Mouse (Mus musculus): ENCODE results near the gene Foxo1. TPM values are rescaled to one million over a fixed set of nuclear protein-coding genes. Genes with fewer than 3 reads are reported as not detected.

Foxo1 gene
- polyA plus RNA-seq, 1 experiment from 2014 or later = 3.5 TPM

DNA sequence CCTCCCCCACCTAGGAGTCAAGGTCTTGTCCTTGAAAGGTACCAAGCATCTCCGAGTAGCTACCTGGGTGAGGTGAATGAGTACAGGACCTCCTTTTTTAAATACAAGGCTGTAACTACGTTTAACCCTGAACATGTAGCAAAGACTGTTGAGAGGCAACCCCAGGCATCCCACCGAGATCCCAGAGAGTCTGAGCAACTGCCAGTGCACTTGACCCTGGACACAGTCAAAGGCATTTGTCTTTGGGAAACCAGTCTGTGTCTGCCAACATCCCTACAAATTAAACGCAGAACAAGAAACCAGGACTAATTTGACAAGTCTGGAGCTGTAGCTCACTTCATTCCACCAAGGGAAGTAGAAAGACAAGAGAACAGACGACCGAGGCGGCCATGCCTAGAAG lies 86.1 kb downstream of the Foxo1 start:
- TF ChIP-seq CTCF (IDR thresholded peaks at IDR 0.05; ENCODE audit: low read depth) (no peak), EP300 (IDR thresholded peaks at IDR 0.05; ENCODE audit: low read depth) (no peak)
- 70% methylated on average over 7 of the region's 7 CpGs for WGBS (ENCODE audit: insufficient replicate concordance)
- no peaks in the 10 kb centered on the region for H3K36me3 ChIP-seq (replicated peaks; ENCODE audit: insufficient read depth, low read length)

DNA sequence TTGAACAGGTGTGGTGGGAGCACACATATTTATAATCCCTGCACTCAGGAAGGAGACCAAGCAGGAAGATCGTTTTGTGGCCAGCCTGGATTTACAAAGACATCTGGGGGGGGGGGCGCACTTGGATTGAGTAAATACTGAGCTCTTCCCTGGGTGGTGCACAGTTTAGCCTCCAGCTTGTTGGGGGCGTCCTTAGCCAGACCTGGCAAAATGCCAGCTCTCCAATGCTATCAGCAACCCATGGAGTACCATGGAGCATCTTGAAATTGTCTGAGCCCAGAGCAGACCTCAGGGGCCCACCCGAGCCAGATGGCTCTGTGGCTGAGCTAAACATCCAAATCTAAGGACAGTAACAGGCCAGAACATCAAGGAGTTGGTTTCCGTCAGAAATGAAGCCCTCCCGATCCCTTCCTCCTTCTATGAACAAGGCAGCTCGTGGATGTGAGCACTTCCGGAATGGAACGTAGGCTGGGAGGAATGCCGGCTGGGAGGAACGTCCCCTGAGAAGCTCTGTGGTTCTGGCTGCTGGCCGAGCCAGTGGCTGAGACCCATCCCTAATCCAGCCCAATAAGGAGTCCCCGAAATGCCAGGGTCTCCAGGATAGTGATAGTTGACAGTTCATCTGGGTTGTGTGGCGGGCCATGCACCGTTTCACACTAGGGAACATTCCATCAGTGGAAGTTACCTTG lies 89.3 kb downstream of the Foxo1 start:
- Histone ChIP-seq H3K27ac (ENCODE audit: low read depth) (no peak overlapping the region), H3K36me3 (replicated peaks; ENCODE audit: insufficient read depth, low read length) (no peaks in the 10 kb centered on the region), H3K4me3 (ENCODE audit: low read depth, low read length) (no peak overlapping the region), H3K9ac (replicated peaks) (no peak overlapping the region), H3K4me1 (ENCODE audit: insufficient read depth) (no peaks in the 10 kb centered on the region), H3K27me3 (ENCODE audit: insufficient read depth, low read length) (no peaks in the 10 kb centered on the region), H3K4me2 (ENCODE audit: low read depth, low read length) (no peak overlapping the region), H3K9me3 (ENCODE audit: low read length) (no peaks in the 10 kb centered on the region)
- 75% methylated on average over 15 of the region's 15 CpGs for WGBS (ENCODE audit: insufficient replicate concordance)
- DNase-seq (no peak), ATAC-seq (no peak)
- TF ChIP-seq CTCF (IDR thresholded peaks at IDR 0.05; ENCODE audit: low read depth) (no peak), EP300 (IDR thresholded peaks at IDR 0.05; ENCODE audit: low read depth) (no peak)

More for the DNA sequence above, 86.1 kb downstream of the Foxo1 start:
- H3K27me3 ChIP-seq (ENCODE audit: insufficient read depth, low read length) = no peaks in the 10 kb centered on the region
- DNase-seq = no peak
- peaks cover 5% of the 10 kb centered on the region; the same call in 1 of the 2 replicates for H3K4me1 ChIP-seq (ENCODE audit: insufficient read depth)
- no peak overlapping the region for H3K4me3 ChIP-seq (ENCODE audit: low read depth, low read length)
- no peaks in the 10 kb centered on the region for H3K9me3 ChIP-seq (ENCODE audit: low read length)
- H3K9ac ChIP-seq (replicated peaks) = no peak overlapping the region
- ATAC-seq = no peak
- no peak overlapping the region for H3K27ac ChIP-seq (ENCODE audit: low read depth)
- no peak overlapping the region for H3K4me2 ChIP-seq (ENCODE audit: low read depth, low read length)

DNA sequence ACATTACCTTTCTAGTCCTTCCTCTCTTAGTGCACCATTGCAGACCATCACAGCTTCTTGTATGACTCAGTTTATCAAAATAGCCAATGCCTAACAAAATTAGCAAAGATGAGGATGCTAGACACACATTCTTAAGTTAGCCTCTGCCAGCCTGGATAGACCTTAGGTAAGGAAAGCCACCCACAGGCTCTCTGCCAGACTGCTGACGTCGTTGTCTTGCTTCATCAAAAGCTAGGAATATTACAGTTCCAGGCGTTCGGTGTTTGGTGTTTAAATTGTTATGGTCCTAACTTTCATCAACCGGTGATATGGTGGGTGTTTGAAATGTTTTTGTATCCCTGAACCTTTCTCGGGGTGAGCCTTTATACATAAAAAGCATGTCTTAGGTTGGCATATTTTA lies 96.4 kb downstream of the Foxo1 start:
- no peaks in the 10 kb centered on the region; the same call in 1 of the 2 replicates for H3K9me3 ChIP-seq (ENCODE audit: low read length)
- WGBS (ENCODE audit: insufficient replicate concordance) = 82% methylated on average over 6 of the region's 6 CpGs
- ATAC-seq = no peak

DNA sequence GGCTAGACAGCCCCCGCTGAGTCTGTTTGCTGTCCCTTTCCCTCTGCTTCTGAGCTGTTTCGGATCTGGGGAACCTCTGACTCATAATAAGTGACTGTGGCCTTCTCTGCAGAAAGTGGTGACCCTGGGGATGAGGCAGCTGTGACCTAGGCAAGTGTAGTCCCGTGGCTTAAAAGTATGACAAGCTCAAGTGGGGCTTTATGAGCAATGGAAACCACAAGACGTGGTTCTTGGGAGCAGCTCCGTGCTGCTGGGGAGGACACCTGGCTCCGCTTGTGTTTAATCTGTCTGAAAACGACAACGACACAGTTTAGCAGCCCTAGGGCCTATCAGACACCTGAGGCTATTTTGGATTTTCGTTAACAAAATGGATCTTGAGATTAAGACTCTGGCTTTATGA lies 101.1 kb downstream of the Foxo1 start:
- H3K9me3 ChIP-seq (ENCODE audit: low read length) = no peaks in the 10 kb centered on the region; the same call in 1 of the 2 replicates
- no peaks in the 10 kb centered on the region for H3K27me3 ChIP-seq (ENCODE audit: insufficient read depth, low read length)
- TF ChIP-seq EP300 (IDR thresholded peaks at IDR 0.05; ENCODE audit: low read depth) = no peak
- no peak for TF ChIP-seq CTCF (IDR thresholded peaks at IDR 0.05; ENCODE audit: low read depth)
- no peak overlapping the region for H3K4me3 ChIP-seq (ENCODE audit: low read depth, low read length)
- no peak overlapping the region for H3K4me2 ChIP-seq (ENCODE audit: low read depth, low read length)
- no peaks in the 10 kb centered on the region for H3K36me3 ChIP-seq (replicated peaks; ENCODE audit: insufficient read depth, low read length)
- no peak overlapping the region for H3K9ac ChIP-seq (replicated peaks)
- DNase-seq = no peak
- H3K27ac ChIP-seq (ENCODE audit: low read depth) = no peak overlapping the region
- 74% methylated on average over 9 of the region's 9 CpGs for WGBS (ENCODE audit: insufficient replicate concordance)
- ATAC-seq = no peak
- no peaks in the 10 kb centered on the region for H3K4me1 ChIP-seq (ENCODE audit: insufficient read depth)

More for the DNA sequence above, 96.4 kb downstream of the Foxo1 start:
- no peak overlapping the region for H3K4me3 ChIP-seq (ENCODE audit: low read depth, low read length)
- H3K27ac ChIP-seq (ENCODE audit: low read depth) = no peak overlapping the region
- DNase-seq = no peak
- H3K4me1 ChIP-seq (ENCODE audit: insufficient read depth) = no peaks in the 10 kb centered on the region
- no peaks in the 10 kb centered on the region for H3K36me3 ChIP-seq (replicated peaks; ENCODE audit: insufficient read depth, low read length)
- TF ChIP-seq EP300 (IDR thresholded peaks at IDR 0.05; ENCODE audit: low read depth) = no peak
- TF ChIP-seq CTCF (IDR thresholded peaks at IDR 0.05; ENCODE audit: low read depth) = no peak
- no peaks in the 10 kb centered on the region for H3K27me3 ChIP-seq (ENCODE audit: insufficient read depth, low read length)
- H3K9ac ChIP-seq (replicated peaks) = no peak overlapping the region
- no peak overlapping the region for H3K4me2 ChIP-seq (ENCODE audit: low read depth, low read length)

DNA sequence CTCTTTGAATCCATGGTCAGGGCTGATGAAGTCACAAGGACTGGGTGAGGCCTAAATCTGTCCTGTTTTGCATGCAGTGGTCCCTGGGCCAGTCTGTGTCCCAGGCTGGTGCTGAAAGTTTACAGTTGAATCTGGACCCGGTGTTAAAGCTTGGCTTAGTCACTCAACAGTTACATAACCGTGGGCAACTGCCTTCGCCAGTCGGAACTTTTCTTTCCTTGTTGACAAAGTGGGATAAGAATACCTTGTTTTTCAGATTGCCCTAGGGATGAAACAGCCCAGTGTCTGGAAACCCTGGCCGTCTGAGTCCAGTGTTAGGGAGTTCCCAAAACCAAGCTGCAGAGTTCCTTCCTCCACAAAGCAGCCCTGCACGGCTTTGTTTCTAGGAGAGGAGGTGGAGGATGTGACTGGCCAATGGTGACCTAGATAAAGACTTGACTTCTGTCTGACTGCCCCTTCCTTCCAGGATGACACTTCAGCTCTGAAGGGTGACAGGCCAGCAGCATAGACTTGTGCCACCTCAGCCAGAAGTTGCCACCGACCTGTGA lies 101.8 kb downstream of the Foxo1 start:
- no peak overlapping the region for H3K27ac ChIP-seq (ENCODE audit: low read depth)
- TF ChIP-seq EP300 (IDR thresholded peaks at IDR 0.05; ENCODE audit: low read depth) (no peak), CTCF (IDR thresholded peaks at IDR 0.05; ENCODE audit: low read depth) (no peak)
- H3K4me1 ChIP-seq (ENCODE audit: insufficient read depth) = no peaks in the 10 kb centered on the region
- no peak overlapping the region for H3K9ac ChIP-seq (replicated peaks)
- no peaks in the 10 kb centered on the region for H3K27me3 ChIP-seq (ENCODE audit: insufficient read depth, low read length)
- WGBS (ENCODE audit: insufficient replicate concordance) = 59% methylated on average over 7 of the region's 7 CpGs
- no peak overlapping the region for H3K4me2 ChIP-seq (ENCODE audit: low read depth, low read length)
- H3K36me3 ChIP-seq (replicated peaks; ENCODE audit: insufficient read depth, low read length) = no peaks in the 10 kb centered on the region
- no peaks in the 10 kb centered on the region; the same call in 1 of the 2 replicates for H3K9me3 ChIP-seq (ENCODE audit: low read length)
- H3K4me3 ChIP-seq (ENCODE audit: low read depth, low read length) = no peak overlapping the region
- ATAC-seq = no peak
- DNase-seq = no peak

DNA sequence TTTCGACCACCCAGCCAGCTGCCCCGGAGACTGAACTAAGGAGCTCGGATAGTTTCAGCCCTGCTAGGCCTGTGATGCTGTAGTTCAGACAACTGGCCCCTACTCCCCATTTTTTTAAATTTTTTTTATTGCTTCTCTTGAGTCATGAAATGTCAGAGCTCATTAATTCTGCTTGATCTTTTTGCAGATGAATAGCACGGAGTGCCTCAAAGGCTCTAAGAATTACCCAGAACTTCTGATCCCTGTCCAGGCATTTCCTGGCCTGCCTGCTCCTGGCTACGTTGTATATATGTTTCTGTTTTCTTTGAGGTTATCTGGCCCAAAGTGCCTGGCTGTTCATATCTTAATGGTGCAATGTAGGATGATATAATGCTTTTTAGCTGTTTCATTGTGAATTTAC lies 108.8 kb downstream of the Foxo1 start:
- H3K36me3 ChIP-seq (replicated peaks; ENCODE audit: insufficient read depth, low read length) = no peaks in the 10 kb centered on the region
- no peaks in the 10 kb centered on the region for H3K27me3 ChIP-seq (ENCODE audit: insufficient read depth, low read length)
- H3K9ac ChIP-seq (replicated peaks) = no peak overlapping the region
- no peak overlapping the region for H3K4me3 ChIP-seq (ENCODE audit: low read depth, low read length)
- ATAC-seq = no peak
- no peak overlapping the region for H3K27ac ChIP-seq (ENCODE audit: low read depth)
- 70% methylated on average over 5 of the region's 5 CpGs for WGBS (ENCODE audit: insufficient replicate concordance)
- DNase-seq = no peak
- no peak for TF ChIP-seq CTCF (IDR thresholded peaks at IDR 0.05; ENCODE audit: low read depth)
- TF ChIP-seq EP300 (IDR thresholded peaks at IDR 0.05; ENCODE audit: low read depth) = no peak
- H3K9me3 ChIP-seq (ENCODE audit: low read length) = no peaks in the 10 kb centered on the region
- H3K4me1 ChIP-seq (ENCODE audit: insufficient read depth) = no peaks in the 10 kb centered on the region
- H3K4me2 ChIP-seq (ENCODE audit: low read depth, low read length) = no peak overlapping the region

Measured in liver, postnatal 0 days (tissue).